Mouse (Mus musculus) intestine, postnatal 0 days (tissue): ENCODE data around the gene Gsto2. TPM values are rescaled to one million over a fixed set of nuclear protein-coding genes. Genes with fewer than 3 reads are reported as not detected.

Experiments
- ATAC-seq: fragments of 200-750 bp; cut with Nextera tagmentation; 2 replicates; pipeline ENCODE4 v1.8.0; 2017; ENCODE audit warnings: mild to moderate bottlenecking, moderate TSS enrichment, moderate library complexity
- H3K27ac ChIP-seq: fragments of 300-500 bp; sonication (generic); 2 replicates; pipeline ENCODE4 v1.5.1; 2014; ENCODE audit warnings: mild to moderate bottlenecking, low read depth, low read length, moderate library complexity
- H3K27me3 ChIP-seq: fragments of 300-500 bp; sonication (generic); replicated peaks from 2 replicates; pipeline ENCODE4 v1.6.1; 2014; ENCODE audit warnings: low read length, mixed read lengths; ENCODE audit not compliant: control insufficient read depth, insufficient read depth
- H3K36me3 ChIP-seq: fragments of 300-500 bp; sonication (generic); 2 replicates; pipeline ENCODE4 v1.6.1; 2014; ENCODE audit warnings: mild to moderate bottlenecking, moderate library complexity; ENCODE audit not compliant: control insufficient read depth, insufficient read depth
- H3K4me1 ChIP-seq: fragments of 300-500 bp; sonication (generic); replicated peaks from 2 replicates; pipeline ENCODE4 v1.6.1; 2014; ENCODE audit warnings: antibody characterized with exemption, low read length, mixed read lengths; ENCODE audit not compliant: control insufficient read depth, insufficient read depth
- H3K4me2 ChIP-seq: fragments of 300-500 bp; sonication (generic); replicated peaks from 2 replicates; pipeline ENCODE4 v1.6.1; 2014; ENCODE audit warnings: low read depth, mild to moderate bottlenecking, moderate library complexity
- H3K4me3 ChIP-seq: fragments of 300-500 bp; sonication (generic); 2 replicates; pipeline ENCODE4 v1.5.1; 2014; ENCODE audit warnings: low read depth, low read length
- H3K9ac ChIP-seq: fragments of 300-500 bp; sonication (generic); 2 replicates; pipeline ENCODE4 v1.6.1; 2014; ENCODE audit warnings: mild to moderate bottlenecking, low read depth, low read length
- H3K9me3 ChIP-seq: fragments of 300-500 bp; sonication (generic); 2 replicates; pipeline ENCODE4 v1.6.1; 2016; ENCODE audit warnings: mixed run types; ENCODE audit not compliant: control insufficient read depth
- CTCF ChIP-seq: sonication (generic); IDR thresholded peaks from 2 replicates; pipeline ENCODE4 v1.5.1; 2016; ENCODE audit warnings: low read depth, mild to moderate bottlenecking, control low read depth, antibody characterized with exemption, moderate library complexity
- WGBS: fragments of 180-500 bp; shearing (Covaris S2); extraction: QIAGEN DNeasy Blood & Tissue Kit; methylation state at CpG from one replicate; pipeline ENCODE4 v1.1.7; 2014; 5-methylcytosine and 5-hydroxymethylcytosine counted together
- polyA plus RNA-seq: library from polyadenylated mRNA; unstranded; fragments of >200 nt; fragmentation: Nextera tagmentation; extraction: Ambion mirVana; gene quantifications from 2 replicates; pipeline ENCODE4 v1.2.1, GENCODE M21; 2015

Gsto2 gene
- polyA plus RNA-seq, 1 experiment from 2014 or later: 0.95 TPM

DNA sequence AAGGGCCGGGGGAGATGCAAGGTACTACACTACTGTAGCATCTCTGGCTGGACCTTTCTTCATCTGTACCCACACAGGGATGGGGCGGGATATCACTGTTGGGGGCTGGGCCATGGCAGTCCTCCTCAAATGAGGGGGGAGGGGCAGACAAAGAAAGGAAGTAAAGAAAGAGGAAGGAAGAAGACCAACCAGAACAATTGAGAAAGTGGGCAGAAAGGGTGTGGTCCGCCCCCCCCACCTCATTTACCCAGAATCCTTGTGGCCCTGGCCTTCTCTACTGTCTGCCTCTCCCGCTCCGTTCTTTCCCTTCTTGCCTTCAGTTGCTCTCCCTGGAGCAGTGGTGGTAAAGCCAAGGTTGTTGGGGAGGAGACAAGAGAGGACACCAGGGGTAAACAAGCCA lies 40.3 kb downstream of the Gsto2 start:
- Histone ChIP-seq H3K4me1 (no peaks in the 10 kb centered on the region), H3K36me3 (no peaks in the 10 kb centered on the region), H3K4me2 (no peak overlapping the region), H3K9ac (no peak overlapping the region), H3K27me3 (no peaks in the 10 kb centered on the region), H3K9me3 (no peaks in the 10 kb centered on the region), H3K27ac (no peak overlapping the region), H3K4me3 (no peak overlapping the region)
- 84% methylated on average over 5 of the region's 5 CpGs for WGBS
- ATAC-seq: no peak
- TF ChIP-seq CTCF: no peak

DNA sequence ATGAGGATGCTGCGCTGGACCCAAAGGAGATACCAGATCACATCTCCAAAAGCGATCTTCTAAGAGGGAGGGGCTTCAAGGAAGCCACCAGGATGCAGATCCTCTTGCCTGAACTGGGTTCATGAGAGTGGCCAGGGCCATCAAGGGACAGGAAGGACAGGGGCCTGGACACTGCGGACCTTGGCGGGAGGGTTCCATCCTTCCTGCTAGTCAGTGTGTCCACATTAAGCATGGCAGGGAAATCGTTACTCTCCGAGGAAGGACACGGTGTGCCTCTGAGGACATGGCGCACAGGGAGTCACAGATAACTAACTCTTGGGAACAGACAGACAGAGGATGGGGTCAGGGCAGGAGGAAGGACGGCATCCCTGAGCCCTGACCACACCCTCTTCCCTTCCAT lies 42.3 kb downstream of the Gsto2 start:
- Histone ChIP-seq H3K27ac (no peak overlapping the region), H3K4me3 (no peak overlapping the region), H3K9ac (no peak overlapping the region), H3K27me3 (no peaks in the 10 kb centered on the region), H3K36me3 (no peaks in the 10 kb centered on the region), H3K4me2 (no peak overlapping the region), H3K4me1 (no peaks in the 10 kb centered on the region), H3K9me3 (no peaks in the 10 kb centered on the region)
- no peak for ATAC-seq
- whole genome bisulfite sequencing: 76% methylated on average over 9 of the region's 9 CpGs
- no peak for TF ChIP-seq CTCF

DNA sequence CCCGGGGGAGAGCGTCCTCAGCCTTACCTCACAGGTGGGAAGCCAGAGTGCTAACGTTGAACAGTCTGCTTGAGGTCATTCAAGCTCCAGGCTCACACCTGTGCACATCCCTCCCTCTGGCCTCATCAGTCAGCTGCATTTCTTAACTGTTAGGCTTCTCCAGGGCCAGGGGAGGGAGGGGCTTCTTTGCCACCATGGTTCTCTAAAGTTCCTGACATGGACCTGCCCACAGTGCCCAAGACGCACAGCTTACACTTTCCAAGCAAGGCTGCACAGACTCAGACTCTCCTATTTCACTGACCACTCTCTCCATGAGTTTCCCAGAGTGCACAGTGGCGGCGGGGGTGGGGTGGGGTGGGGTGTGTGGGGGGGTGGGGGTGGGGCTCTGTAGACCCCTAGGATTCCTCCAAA lies 43.6 kb downstream of the Gsto2 start:
- ATAC-seq: no peak
- no peak for TF ChIP-seq CTCF
- Histone ChIP-seq H3K27ac (no peak overlapping the region), H3K36me3 (no peaks in the 10 kb centered on the region), H3K27me3 (no peaks in the 10 kb centered on the region), H3K9ac (no peak overlapping the region), H3K4me2 (no peak overlapping the region), H3K4me1 (no peaks in the 10 kb centered on the region), H3K4me3 (no peak overlapping the region), H3K9me3 (no peaks in the 10 kb centered on the region)
- WGBS: 36% methylated on average over 6 of the region's 6 CpGs

DNA sequence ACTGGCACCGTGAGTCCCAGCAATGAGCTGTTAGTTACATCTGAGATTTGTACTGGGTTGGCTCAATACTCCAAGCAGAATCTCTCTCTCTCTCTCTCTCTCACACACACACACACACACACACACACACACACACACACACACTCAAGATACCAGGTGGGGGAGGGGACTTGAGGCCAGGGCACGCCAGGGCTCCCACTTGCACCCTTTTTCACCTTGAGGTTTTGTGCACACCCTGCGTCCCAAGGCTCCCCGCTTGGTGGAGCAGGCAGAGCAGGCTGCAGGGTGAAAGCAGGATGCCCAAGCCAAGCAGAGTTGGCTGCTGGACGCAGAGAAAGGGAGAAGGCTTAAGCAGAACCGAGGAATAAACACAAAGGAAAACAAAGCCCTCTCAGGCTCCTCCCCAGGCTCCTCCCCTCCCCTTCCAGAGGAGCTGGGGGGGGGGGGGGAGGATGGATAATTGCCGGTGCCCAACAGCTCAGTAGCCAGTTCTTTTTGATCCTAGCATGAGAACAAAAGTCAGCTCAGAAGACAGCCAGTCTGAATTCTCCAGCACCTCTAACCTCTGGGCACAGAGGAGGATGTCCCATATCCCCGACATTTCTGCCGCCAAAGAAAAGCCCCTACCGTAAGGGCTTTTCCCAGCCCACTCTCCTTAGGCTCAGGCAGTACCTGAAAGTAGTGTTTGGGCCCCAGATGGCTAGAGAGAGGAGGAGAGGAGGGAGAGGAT lies 44.2 kb downstream of the Gsto2 start:
- no peak overlapping the region for H3K4me3 ChIP-seq
- no peak overlapping the region for H3K9ac ChIP-seq
- no peaks in the 10 kb centered on the region for H3K9me3 ChIP-seq
- H3K4me1 ChIP-seq: no peaks in the 10 kb centered on the region
- H3K27me3 ChIP-seq: no peaks in the 10 kb centered on the region
- no peak overlapping the region for H3K27ac ChIP-seq
- ATAC-seq: no peak
- 26% methylated on average over 10 of the region's 10 CpGs for WGBS
- no peaks in the 10 kb centered on the region for H3K36me3 ChIP-seq
- 0 out of 2 replicates have a peak, but pooled peaks have one; percentile 11 for TF ChIP-seq CTCF
- peak overlapping the region; percentile 35 for H3K4me2 ChIP-seq

DNA sequence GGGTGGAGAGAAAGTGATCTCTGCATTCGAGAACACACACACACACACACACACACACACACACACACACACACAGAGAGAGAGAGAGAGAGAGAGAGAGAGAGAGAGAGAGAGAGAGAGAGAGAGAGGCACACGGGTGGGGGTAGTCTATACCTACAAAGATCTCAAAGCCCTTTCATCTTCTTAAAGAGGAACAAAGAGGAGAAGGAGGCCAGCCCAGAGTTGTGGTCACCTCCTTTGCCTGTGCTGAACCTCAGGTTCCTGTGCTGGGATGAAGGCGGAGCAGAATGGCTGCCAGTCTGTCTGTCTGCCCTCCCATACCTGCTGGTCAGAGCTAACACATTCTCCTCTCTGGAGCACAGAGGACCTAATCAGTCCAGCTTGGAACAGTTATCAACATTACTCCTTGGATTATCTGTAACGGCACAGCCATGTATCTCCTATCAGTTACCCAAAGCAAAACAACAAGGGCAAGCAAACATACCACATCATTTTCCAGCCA lies 44.8 kb downstream of the Gsto2 start:
- Histone ChIP-seq H3K4me1 (no peaks in the 10 kb centered on the region), H3K9me3 (no peaks in the 10 kb centered on the region), H3K36me3 (no peaks in the 10 kb centered on the region), H3K27me3 (no peaks in the 10 kb centered on the region), H3K4me2 (0 out of 2 replicates have a peak overlapping the region, but pooled peaks have one; percentile 35), H3K27ac (no peak overlapping the region), H3K4me3 (no peak overlapping the region), H3K9ac (no peak overlapping the region)
- 46% methylated on average over 4 of the region's 4 CpGs for WGBS
- TF ChIP-seq CTCF: no peak
- no peak for ATAC-seq

DNA sequence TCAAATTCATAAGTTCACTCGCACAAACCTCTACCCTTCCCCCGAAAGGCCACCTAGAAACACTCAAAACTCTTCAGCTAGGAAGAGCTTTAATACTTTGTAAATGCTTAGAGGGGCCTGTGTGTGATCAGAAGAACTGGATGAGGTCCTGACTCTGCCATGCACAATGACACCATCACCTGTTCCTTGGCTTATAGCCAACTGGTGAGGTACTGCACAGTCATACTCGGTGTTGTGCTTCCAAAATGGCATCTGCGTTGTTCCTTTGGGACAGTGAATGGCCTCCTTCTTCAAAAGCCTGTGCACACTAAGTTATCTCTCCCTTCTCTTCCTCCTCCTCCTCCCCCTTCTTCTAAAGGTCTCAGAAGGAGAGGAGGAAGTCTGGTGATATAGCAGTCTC lies 45.4 kb downstream of the Gsto2 start:
- no peak for TF ChIP-seq CTCF
- no peak overlapping the region for H3K27ac ChIP-seq
- no peaks in the 10 kb centered on the region for H3K36me3 ChIP-seq
- no peaks in the 10 kb centered on the region for H3K9me3 ChIP-seq
- 83% methylated on average over 4 of the region's 4 CpGs for WGBS
- no peak overlapping the region for H3K4me3 ChIP-seq
- H3K27me3 ChIP-seq: no peaks in the 10 kb centered on the region
- no peak overlapping the region for H3K4me2 ChIP-seq
- no peak overlapping the region for H3K9ac ChIP-seq
- ATAC-seq: no peak
- H3K4me1 ChIP-seq: no peaks in the 10 kb centered on the region
